Mouse (Mus musculus): Measurements from ENCODE around the gene Sarnp. TPM values are rescaled to one million over a fixed set of nuclear protein-coding genes. Genes with fewer than 3 reads are reported as not detected.
A peak's percentile ranks its signal among the peaks of the same experiment; 100 is the strongest.

Sarnp gene
- polyA plus RNA-seq, 1 experiment from 2014 or later, result 72.0 TPM

DNA sequence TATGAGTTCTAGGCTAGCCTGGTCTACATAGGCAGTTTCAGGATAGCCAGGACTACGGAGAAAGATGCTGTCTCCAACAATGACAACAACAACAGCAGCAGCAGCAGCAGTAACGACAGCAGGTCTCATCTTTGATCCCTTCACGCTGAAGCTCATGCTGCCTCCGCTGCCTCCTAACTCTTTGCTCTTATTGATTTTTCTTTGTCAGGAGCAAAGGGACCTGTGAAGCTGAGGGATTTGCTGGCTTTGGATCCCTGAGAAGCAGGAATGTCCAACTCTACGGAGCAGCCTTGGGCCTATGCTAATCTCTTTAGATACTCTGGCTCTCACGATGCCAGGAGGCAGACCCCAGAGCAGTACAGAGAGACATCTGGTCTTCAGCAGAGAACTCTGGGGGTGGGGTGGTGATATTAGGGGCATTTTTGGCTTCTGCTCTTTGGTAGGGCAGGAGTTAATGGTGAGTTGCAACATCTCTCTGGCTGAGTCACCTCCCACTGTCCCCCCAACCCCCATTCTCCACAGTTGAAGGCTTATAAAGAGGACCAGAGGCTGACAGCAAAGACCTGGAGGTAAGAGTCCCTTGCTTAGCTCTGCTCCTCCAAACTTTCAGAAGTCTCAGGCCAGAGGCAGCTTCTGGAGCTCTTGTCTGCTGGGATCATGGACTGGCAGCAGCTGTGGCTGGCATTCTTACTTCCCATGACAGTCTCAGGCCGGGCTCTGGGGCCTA is 26.6 kb upstream of the Sarnp start, which contains the start of gene Mmp19:
TSS of gene Mmp19 (plus strand) at position 513 of the 727 bp plus-strand sequence.
- 58% methylated on average over 7 of the region's 7 CpGs for WGBS (ENCODE audit: insufficient replicate concordance)

DNA sequence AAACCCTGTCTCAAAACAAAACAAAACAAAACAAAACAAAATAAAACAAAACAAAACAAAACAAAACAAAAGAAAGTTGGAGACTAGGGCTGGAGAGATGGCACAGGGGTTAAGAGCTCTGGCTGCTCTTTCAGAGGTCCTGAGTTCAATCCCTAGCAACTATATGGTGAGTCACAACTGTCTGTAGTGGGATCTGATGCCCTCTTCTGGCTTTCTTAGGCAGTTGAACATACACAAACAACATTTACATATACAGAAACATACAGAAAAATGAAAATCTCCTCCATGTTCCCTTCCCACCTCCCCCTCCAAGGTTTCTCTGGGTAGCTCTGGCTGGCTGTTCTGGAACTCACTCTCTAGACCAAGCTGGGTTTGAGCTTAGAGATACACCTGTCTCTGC is 25.1 kb upstream of the Sarnp start:
- ATAC-seq (no peak), DNase-seq (no peak)
- Histone ChIP-seq H3K9me3 (ENCODE audit: low read length) (no peaks in the 10 kb centered on the region), H3K4me3 (ENCODE audit: low read depth, low read length) (no peak overlapping the region), H3K4me2 (ENCODE audit: low read depth, low read length) (no peak overlapping the region), H3K36me3 (replicated peaks; ENCODE audit: insufficient read depth, low read length) (peaks cover 10% of the 10 kb centered on the region; the same call in 1 of the 2 replicates), H3K4me1 (ENCODE audit: insufficient read depth) (no peaks in the 10 kb centered on the region; the same call in 1 of the 2 replicates), H3K27me3 (ENCODE audit: insufficient read depth, low read length) (no peaks in the 10 kb centered on the region), H3K9ac (replicated peaks) (no peak overlapping the region), H3K27ac (ENCODE audit: low read depth) (no peak overlapping the region)
- TF ChIP-seq CTCF (IDR thresholded peaks at IDR 0.05; ENCODE audit: low read depth) (peak; percentile 29), EP300 (IDR thresholded peaks at IDR 0.05; ENCODE audit: low read depth) (no peak)

More for the DNA sequence above, 26.6 kb upstream of the Sarnp start, which contains the start of gene Mmp19:
- H3K4me1 ChIP-seq (ENCODE audit: insufficient read depth), result no peaks in the 10 kb centered on the region; the same call in 1 of the 2 replicates
- peak within 1 kb of the TSS; percentile 74 for H3K27ac ChIP-seq (ENCODE audit: low read depth)
- H3K9me3 ChIP-seq (ENCODE audit: low read length), result no peaks in the 10 kb centered on the region
- TF ChIP-seq CTCF (IDR thresholded peaks at IDR 0.05; ENCODE audit: low read depth) (no peak), EP300 (IDR thresholded peaks at IDR 0.05; ENCODE audit: low read depth) (no peak)
- peak within 1 kb of the TSS; percentile 62 for H3K4me2 ChIP-seq (ENCODE audit: low read depth, low read length)
- H3K9ac ChIP-seq (replicated peaks), result peak within 1 kb of the TSS; percentile 59
- H3K27me3 ChIP-seq (ENCODE audit: insufficient read depth, low read length), result no peaks in the 10 kb centered on the region
- 0 out of 2 replicates have a peak, but pooled peaks cover 3% of the 10 kb centered on the region for H3K36me3 ChIP-seq (replicated peaks; ENCODE audit: insufficient read depth, low read length)
- ATAC-seq (peak; percentile 92), DNase-seq (peak; percentile 58)
- peak within 1 kb of the TSS; percentile 36 for H3K4me3 ChIP-seq (ENCODE audit: low read depth, low read length)

DNA sequence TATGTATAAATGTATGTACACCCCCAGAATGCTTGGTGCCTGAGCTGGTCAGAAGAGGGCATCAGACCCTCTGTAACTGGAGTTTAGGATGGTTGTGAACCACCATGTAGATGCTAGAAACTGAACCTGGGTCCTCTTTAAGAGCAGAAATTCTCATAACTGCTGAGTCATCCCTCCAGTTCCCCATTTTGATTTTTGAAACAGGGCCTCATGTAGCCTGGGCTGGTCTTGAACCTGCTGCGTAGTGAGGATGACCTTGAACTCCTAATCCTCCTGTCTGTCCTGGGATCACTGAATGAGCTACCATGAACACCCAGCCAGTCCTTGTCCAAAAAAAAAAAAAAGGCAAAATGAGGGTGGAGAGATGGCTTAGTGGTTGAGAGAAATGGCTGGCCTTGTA is 23.9 kb upstream of the Sarnp start:
- no peak for ATAC-seq
- H3K4me1 ChIP-seq (ENCODE audit: insufficient read depth), result no peaks in the 10 kb centered on the region; the same call in 1 of the 2 replicates
- H3K4me3 ChIP-seq (ENCODE audit: low read depth, low read length), result no peak overlapping the region
- no peak overlapping the region for H3K4me2 ChIP-seq (ENCODE audit: low read depth, low read length)
- no peak overlapping the region for H3K9ac ChIP-seq (replicated peaks)
- TF ChIP-seq CTCF (IDR thresholded peaks at IDR 0.05; ENCODE audit: low read depth), result no peak
- no peak for TF ChIP-seq EP300 (IDR thresholded peaks at IDR 0.05; ENCODE audit: low read depth)
- H3K9me3 ChIP-seq (ENCODE audit: low read length), result no peaks in the 10 kb centered on the region
- no peak overlapping the region for H3K27ac ChIP-seq (ENCODE audit: low read depth)
- no peak for DNase-seq
- no peaks in the 10 kb centered on the region for H3K27me3 ChIP-seq (ENCODE audit: insufficient read depth, low read length)
- H3K36me3 ChIP-seq (replicated peaks; ENCODE audit: insufficient read depth, low read length), result peaks cover 10% of the 10 kb centered on the region; the same call in 1 of the 2 replicates
- WGBS (ENCODE audit: insufficient replicate concordance), result 84% methylated on average over 1 of the region's 1 CpGs

- peaks cover 16% of the 10 kb centered on the region; the same call in 1 of the 2 replicates for H3K36me3 ChIP-seq (replicated peaks; ENCODE audit: insufficient read depth, low read length)
- H3K27me3 ChIP-seq (ENCODE audit: insufficient read depth, low read length), result no peaks in the 10 kb centered on the region
- H3K9ac ChIP-seq (replicated peaks), result no peak overlapping the region
- H3K4me2 ChIP-seq (ENCODE audit: low read depth, low read length), result no peak overlapping the region
- no peaks in the 10 kb centered on the region; the same call in 1 of the 2 replicates for H3K4me1 ChIP-seq (ENCODE audit: insufficient read depth)
- DNase-seq, result no peak
- H3K9me3 ChIP-seq (ENCODE audit: low read length), result no peaks in the 10 kb centered on the region
- TF ChIP-seq CTCF (IDR thresholded peaks at IDR 0.05; ENCODE audit: low read depth) (no peak), EP300 (IDR thresholded peaks at IDR 0.05; ENCODE audit: low read depth) (no peak)
- WGBS (ENCODE audit: insufficient replicate concordance), result 66% methylated on average over 5 of the region's 5 CpGs
- H3K4me3 ChIP-seq (ENCODE audit: low read depth, low read length), result no peak overlapping the region
- no peak for ATAC-seq
- no peak overlapping the region for H3K27ac ChIP-seq (ENCODE audit: low read depth)
Measured at GRCm38 (mm10) chr10:128794391-128794790, 22.7 kb upstream of the Sarnp start.

- Histone ChIP-seq H3K36me3 (replicated peaks; ENCODE audit: insufficient read depth, low read length) (peaks cover 19% of the 10 kb centered on the region; the same call in 1 of the 2 replicates), H3K27me3 (ENCODE audit: insufficient read depth, low read length) (no peaks in the 10 kb centered on the region), H3K9me3 (ENCODE audit: low read length) (no peaks in the 10 kb centered on the region), H3K4me3 (ENCODE audit: low read depth, low read length) (no peak overlapping the region), H3K9ac (replicated peaks) (no peak overlapping the region), H3K4me2 (ENCODE audit: low read depth, low read length) (no peak overlapping the region), H3K27ac (ENCODE audit: low read depth) (no peak overlapping the region), H3K4me1 (ENCODE audit: insufficient read depth) (no peaks in the 10 kb centered on the region; the same call in 1 of the 2 replicates)
- DNase-seq (no peak), ATAC-seq (no peak)
- WGBS (ENCODE audit: insufficient replicate concordance), result 89% methylated on average over 3 of the region's 3 CpGs
- TF ChIP-seq EP300 (IDR thresholded peaks at IDR 0.05; ENCODE audit: low read depth), result no peak
- TF ChIP-seq CTCF (IDR thresholded peaks at IDR 0.05; ENCODE audit: low read depth), result no peak
Measured at GRCm38 (mm10) chr10:128795581-128795980, 21.6 kb upstream of the Sarnp start.

- H3K4me1 ChIP-seq (ENCODE audit: insufficient read depth), result peaks cover 4% of the 10 kb centered on the region
- TF ChIP-seq EP300 (IDR thresholded peaks at IDR 0.05; ENCODE audit: low read depth), result no peak
- TF ChIP-seq CTCF (IDR thresholded peaks at IDR 0.05; ENCODE audit: low read depth), result no peak
- H3K27ac ChIP-seq (ENCODE audit: low read depth), result no peak overlapping the region
- H3K36me3 ChIP-seq (replicated peaks; ENCODE audit: insufficient read depth, low read length), result peaks cover 19% of the 10 kb centered on the region; the same call in 1 of the 2 replicates
- H3K27me3 ChIP-seq (ENCODE audit: insufficient read depth, low read length), result no peaks in the 10 kb centered on the region
- H3K4me3 ChIP-seq (ENCODE audit: low read depth, low read length), result no peak overlapping the region
- no peak for DNase-seq
- 89% methylated on average over 8 of the region's 8 CpGs for WGBS (ENCODE audit: insufficient replicate concordance)
- H3K9me3 ChIP-seq (ENCODE audit: low read length), result no peaks in the 10 kb centered on the region
- H3K4me2 ChIP-seq (ENCODE audit: low read depth, low read length), result no peak overlapping the region
- H3K9ac ChIP-seq (replicated peaks), result no peak overlapping the region
- ATAC-seq, result no peak
Measured at GRCm38 (mm10) chr10:128798676-128799075, 18.5 kb upstream of the Sarnp start.
